Mouse (Mus musculus) CD8-positive naive resting alpha-beta T cell, adult 2 months (primary cell): ENCODE data around the gene Hes7.

ENCODE experiments used
- DNase-seq, 2 experiments: peaks; one replicate each; pipeline ENCODE4 v3.0.0; 2022; ENCODE audit warnings: low read depth in 2 of 2, low spot score in 2 of 2

Hes7 gene

GRCm38 (mm10) chr11:69135361-69135760 is 15.2 kb downstream of the Hes7 start:
- no peak for DNase-seq

GRCm38 (mm10) chr11:69147546-69147945 is 27.3 kb downstream of the Hes7 start:
- DNase-seq, result no peak

GRCm38 (mm10) chr11:69148451-69148960 is 28.3 kb downstream of the Hes7 start:
- no peak for DNase-seq

DNA sequence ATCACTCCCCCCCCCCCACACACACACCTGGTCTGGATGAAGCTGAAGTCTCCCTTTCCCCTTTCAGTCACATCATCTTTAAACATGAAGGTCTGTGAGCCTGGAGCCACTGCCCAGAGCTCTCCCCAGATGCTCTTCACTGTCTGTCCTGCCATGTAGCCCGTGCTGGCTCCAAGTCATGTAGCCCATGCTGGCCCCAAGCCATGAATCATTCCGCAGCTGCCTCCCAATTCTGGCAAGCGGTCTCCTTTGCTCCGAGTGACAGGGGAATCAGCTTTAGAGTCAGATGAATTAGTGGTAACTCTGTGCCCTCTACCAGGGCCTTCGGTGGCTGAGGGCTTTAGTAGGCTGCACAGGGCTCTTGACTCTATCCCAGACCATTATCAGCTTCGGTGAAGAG is 29.5 kb downstream of the Hes7 start:
- DNase-seq, result no peak

- DNase-seq, result peak; percentile 56 to 79
Measured at GRCm38 (mm10) chr11:69150444-69150843, 30.2 kb downstream of the Hes7 start.

DNA sequence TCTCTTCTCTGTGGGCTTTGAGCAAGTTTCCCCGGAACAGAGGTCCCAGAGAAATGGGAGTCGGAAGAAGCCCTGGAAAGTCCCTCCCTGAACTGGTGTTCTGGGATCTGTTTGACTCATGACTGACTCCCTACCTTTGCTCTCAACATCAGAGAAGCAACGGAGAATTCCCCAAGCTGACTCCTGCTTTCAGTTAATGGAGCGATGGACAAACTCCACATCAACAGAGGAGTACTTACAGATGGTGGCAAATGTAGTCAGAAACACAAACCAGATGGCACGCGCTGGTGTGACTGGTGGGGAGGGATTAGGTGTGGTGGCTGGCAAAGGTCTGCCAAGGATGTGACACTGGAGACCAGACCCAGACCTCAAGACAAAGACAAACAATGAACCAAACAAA is 30.8 kb downstream of the Hes7 start:
- DNase-seq, result no peak

GRCm38 (mm10) chr11:69153831-69154230 is 33.6 kb downstream of the Hes7 start:
- no peak for DNase-seq

DNA sequence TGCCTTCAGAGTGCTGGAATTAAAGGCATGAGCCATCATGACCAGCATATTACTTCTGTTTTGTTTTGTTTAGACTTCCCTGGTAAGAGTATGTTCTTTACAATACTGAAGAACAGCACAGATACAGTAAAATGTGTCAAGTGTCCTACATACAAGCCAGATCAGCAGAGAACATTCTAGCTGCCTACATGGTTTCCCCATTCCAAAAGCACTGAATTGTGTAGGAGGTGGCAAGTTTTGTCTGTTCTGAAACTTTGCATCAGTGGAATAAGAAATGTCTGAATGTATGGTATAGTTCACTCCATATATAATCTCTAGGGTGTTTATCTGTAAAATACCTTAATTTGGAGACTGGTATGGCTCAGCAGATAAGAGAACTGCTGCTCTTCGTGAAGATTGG is 35.1 kb downstream of the Hes7 start:
- DNase-seq, result no peak

DNA sequence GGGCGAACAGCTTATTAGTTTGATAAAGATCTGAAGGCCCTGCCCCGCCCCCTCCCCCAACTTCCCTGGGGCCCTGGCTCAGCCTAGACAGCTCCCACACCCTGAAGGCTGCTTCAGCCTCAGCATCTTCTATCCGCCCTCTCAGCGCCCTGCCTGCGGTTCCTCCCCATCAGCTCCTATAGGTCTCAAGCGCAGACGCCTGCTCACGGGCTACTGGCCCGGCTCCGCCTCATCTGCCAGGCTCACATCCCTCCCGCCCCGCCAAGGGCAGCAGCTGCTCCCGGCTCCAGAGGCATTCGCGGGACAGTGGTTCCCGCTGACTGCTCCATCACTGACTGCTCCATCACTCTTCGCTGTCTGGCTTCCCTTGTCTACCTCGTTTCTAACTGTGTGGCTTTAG is 36.6 kb downstream of the Hes7 start, which contains the start of gene Alox12b:
Gene Alox12b, plus strand, starts transcription at position 190 of the 400 bp plus-strand sequence.
- DNase-seq, result no peak

DNA sequence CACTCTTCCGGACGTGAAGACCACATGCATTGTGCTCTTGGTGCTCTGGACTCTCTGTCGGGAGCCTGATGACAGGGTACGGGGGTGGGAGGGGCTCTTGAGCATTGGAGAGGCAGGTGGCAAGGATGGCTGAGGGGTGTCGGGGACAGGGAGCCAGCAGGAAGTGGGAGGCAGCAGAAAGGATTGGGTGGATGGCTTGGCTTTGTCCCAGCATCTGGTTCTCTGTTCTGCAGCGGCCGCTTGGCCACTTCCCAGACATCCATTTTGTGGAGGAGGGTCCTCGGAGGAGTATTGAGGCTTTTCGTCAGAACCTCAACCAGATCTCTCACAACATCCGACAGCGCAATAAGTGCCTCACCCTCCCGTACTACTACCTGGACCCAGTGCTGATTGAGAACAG is 49.1 kb downstream of the Hes7 start:
- DNase-seq, result no peak

- DNase-seq, result peak in 1 of 2 experiments; percentile 25
Measured at GRCm38 (mm10) chr11:69171626-69172025, 51.4 kb downstream of the Hes7 start.

DNA sequence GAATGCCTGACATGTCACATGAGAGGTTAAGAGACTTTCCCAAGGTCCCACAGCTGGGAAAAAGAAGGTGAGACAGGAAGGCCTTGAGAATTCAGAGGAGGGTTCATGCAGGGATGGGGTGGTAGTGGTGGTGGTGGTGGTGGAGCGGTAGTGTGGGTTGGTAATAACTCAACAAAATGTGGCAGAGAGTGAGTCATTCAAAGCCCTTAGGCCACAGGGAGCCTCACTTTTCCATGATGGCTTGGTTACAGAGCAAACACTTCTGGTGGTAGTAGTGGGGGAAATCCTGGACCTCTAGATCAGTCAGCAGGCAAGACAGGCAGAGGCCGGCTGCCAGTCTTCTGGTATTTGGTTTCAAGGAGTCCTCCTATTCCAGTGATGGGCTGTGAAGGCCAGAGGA is 52.4 kb downstream of the Hes7 start:
- no peak for DNase-seq
